Mouse (Mus musculus): ENCODE data around the gene Sapcd1. TPM values are rescaled to one million over a fixed set of nuclear protein-coding genes. Genes with fewer than 3 reads are reported as not detected.

Sapcd1 gene
- polyA plus RNA-seq, 1 experiment from 2014 or later = 2.0 TPM

GRCm38 (mm10) chr17:35058316-35058715 is 30.5 kb upstream of the Sapcd1 start:
- DNase-seq (no peak), ATAC-seq (ENCODE audit: low FRiP score, low TSS enrichment) (peak; percentile 9; the same call in 1 of the 2 replicates)
- H3K4me1 ChIP-seq (ENCODE audit: control insufficient read depth, insufficient read depth, low read length) = peaks cover 16% of the 10 kb centered on the region
- peak overlapping the region; percentile 91 for H3K4me2 ChIP-seq (ENCODE audit: low read length)
- peak overlapping the region; percentile 58 for H3K4me3 ChIP-seq (replicated peaks; ENCODE audit: low read depth, low read length)
- WGBS = 73% methylated on average over 9 of the region's 9 CpGs
- peak overlapping the region; percentile 86; the same call in 1 of the 2 replicates for H3K27ac ChIP-seq (replicated peaks; ENCODE audit: low read depth, low read length)
- H3K36me3 ChIP-seq (ENCODE audit: control insufficient read depth, insufficient read depth, low read length) = peaks cover 41% of the 10 kb centered on the region
- H3K9ac ChIP-seq (replicated peaks; ENCODE audit: low read length) = 0 out of 2 replicates have a peak overlapping the region, but pooled peaks have one; percentile 64
- no peaks in the 10 kb centered on the region for H3K9me3 ChIP-seq (ENCODE audit: control insufficient read depth, low read length)
- H3K27me3 ChIP-seq (ENCODE audit: control insufficient read depth, insufficient read depth, low read length) = no peaks in the 10 kb centered on the region

GRCm38 (mm10) chr17:35057090-35057489 is 29.3 kb upstream of the Sapcd1 start:
- DNase-seq = no peak
- Histone ChIP-seq H3K4me3 (replicated peaks; ENCODE audit: low read depth, low read length) (no peak overlapping the region), H3K27me3 (ENCODE audit: control insufficient read depth, insufficient read depth, low read length) (no peaks in the 10 kb centered on the region), H3K9ac (replicated peaks; ENCODE audit: low read length) (no peak overlapping the region), H3K36me3 (ENCODE audit: control insufficient read depth, insufficient read depth, low read length) (peaks cover 31% of the 10 kb centered on the region), H3K27ac (replicated peaks; ENCODE audit: low read depth, low read length) (no peak overlapping the region), H3K4me2 (ENCODE audit: low read length) (no peak overlapping the region), H3K9me3 (ENCODE audit: control insufficient read depth, low read length) (no peaks in the 10 kb centered on the region), H3K4me1 (ENCODE audit: control insufficient read depth, insufficient read depth, low read length) (peaks cover 23% of the 10 kb centered on the region)
- WGBS = 71% methylated on average over 3 of the region's 3 CpGs
- no peak for ATAC-seq (ENCODE audit: low FRiP score, low TSS enrichment)

GRCm38 (mm10) chr17:35055691-35056495 is 28.1 kb upstream of the Sapcd1 start:
- Histone ChIP-seq H3K27me3 (ENCODE audit: control insufficient read depth, insufficient read depth, low read length) (no peaks in the 10 kb centered on the region), H3K4me3 (replicated peaks; ENCODE audit: low read depth, low read length) (no peak overlapping the region), H3K4me1 (ENCODE audit: control insufficient read depth, insufficient read depth, low read length) (peaks cover 32% of the 10 kb centered on the region), H3K9me3 (ENCODE audit: control insufficient read depth, low read length) (no peaks in the 10 kb centered on the region), H3K36me3 (ENCODE audit: control insufficient read depth, insufficient read depth, low read length) (peaks cover 20% of the 10 kb centered on the region), H3K9ac (replicated peaks; ENCODE audit: low read length) (no peak overlapping the region), H3K27ac (replicated peaks; ENCODE audit: low read depth, low read length) (no peak overlapping the region), H3K4me2 (ENCODE audit: low read length) (no peak overlapping the region)
- WGBS = 92% methylated on average over 7 of the region's 7 CpGs
- ATAC-seq (ENCODE audit: low FRiP score, low TSS enrichment) (no peak), DNase-seq (no peak)

GRCm38 (mm10) chr17:35052271-35052798 is 24.5 kb upstream of the Sapcd1 start:
- peak overlapping the region; percentile 59 for H3K4me2 ChIP-seq (ENCODE audit: low read length)
- ATAC-seq (ENCODE audit: low FRiP score, low TSS enrichment) (no peak), DNase-seq (no peak)
- peak overlapping the region; percentile 84 for H3K27ac ChIP-seq (replicated peaks; ENCODE audit: low read depth, low read length)
- peak overlapping the region; percentile 53 for H3K9ac ChIP-seq (replicated peaks; ENCODE audit: low read length)
- H3K4me3 ChIP-seq (replicated peaks; ENCODE audit: low read depth, low read length) = peak overlapping the region; percentile 32; the same call in 1 of the 2 replicates
- H3K36me3 ChIP-seq (ENCODE audit: control insufficient read depth, insufficient read depth, low read length) = peaks cover 15% of the 10 kb centered on the region
- 71% methylated on average over 12 of the region's 12 CpGs for whole genome bisulfite sequencing
- H3K9me3 ChIP-seq (ENCODE audit: control insufficient read depth, low read length) = no peaks in the 10 kb centered on the region
- no peaks in the 10 kb centered on the region for H3K27me3 ChIP-seq (ENCODE audit: control insufficient read depth, insufficient read depth, low read length)
- H3K4me1 ChIP-seq (ENCODE audit: control insufficient read depth, insufficient read depth, low read length) = peaks cover 24% of the 10 kb centered on the region

GRCm38 (mm10) chr17:35051156-35052086 is 23.6 kb upstream of the Sapcd1 start:
- H3K36me3 ChIP-seq (ENCODE audit: control insufficient read depth, insufficient read depth, low read length) = peaks cover 13% of the 10 kb centered on the region; the same call in 1 of the 2 replicates
- DNase-seq (peak; percentile 77), ATAC-seq (ENCODE audit: low FRiP score, low TSS enrichment) (peak; percentile 28; the same call in 1 of the 2 replicates)
- no peaks in the 10 kb centered on the region for H3K27me3 ChIP-seq (ENCODE audit: control insufficient read depth, insufficient read depth, low read length)
- peaks cover 29% of the 10 kb centered on the region for H3K4me1 ChIP-seq (ENCODE audit: control insufficient read depth, insufficient read depth, low read length)
- H3K27ac ChIP-seq (replicated peaks; ENCODE audit: low read depth, low read length) = peak overlapping the region; percentile 84
- no peaks in the 10 kb centered on the region for H3K9me3 ChIP-seq (ENCODE audit: control insufficient read depth, low read length)
- H3K4me2 ChIP-seq (ENCODE audit: low read length) = peak overlapping the region; percentile 59
- H3K9ac ChIP-seq (replicated peaks; ENCODE audit: low read length) = peak overlapping the region; percentile 53
- H3K4me3 ChIP-seq (replicated peaks; ENCODE audit: low read depth, low read length) = peak overlapping the region; percentile 32
- WGBS = 3% methylated on average over 21 of the region's 21 CpGs

GRCm38 (mm10) chr17:35050126-35050750 is 22.4 kb upstream of the Sapcd1 start:
- H3K27ac ChIP-seq (replicated peaks; ENCODE audit: low read depth, low read length) = peak overlapping the region; percentile 71
- H3K4me2 ChIP-seq (ENCODE audit: low read length) = peak overlapping the region; percentile 59
- 0 out of 2 replicates have a peak, but pooled peaks cover 7% of the 10 kb centered on the region for H3K36me3 ChIP-seq (ENCODE audit: control insufficient read depth, insufficient read depth, low read length)
- 1% methylated on average over 27 of the region's 27 CpGs for WGBS
- DNase-seq = peak; percentile 52
- peak overlapping the region; percentile 32 for H3K4me3 ChIP-seq (replicated peaks; ENCODE audit: low read depth, low read length)
- H3K9ac ChIP-seq (replicated peaks; ENCODE audit: low read length) = peak overlapping the region; percentile 51
- no peak for ATAC-seq (ENCODE audit: low FRiP score, low TSS enrichment)
- peaks cover 36% of the 10 kb centered on the region for H3K4me1 ChIP-seq (ENCODE audit: control insufficient read depth, insufficient read depth, low read length)
- H3K27me3 ChIP-seq (ENCODE audit: control insufficient read depth, insufficient read depth, low read length) = no peaks in the 10 kb centered on the region
- no peaks in the 10 kb centered on the region for H3K9me3 ChIP-seq (ENCODE audit: control insufficient read depth, low read length)

- peaks cover 36% of the 10 kb centered on the region for H3K4me1 ChIP-seq (ENCODE audit: control insufficient read depth, insufficient read depth, low read length)
- H3K4me2 ChIP-seq (ENCODE audit: low read length) = peak within 1 kb of the TSS; percentile 59
- H3K27ac ChIP-seq (replicated peaks; ENCODE audit: low read depth, low read length) = peak within 1 kb of the TSS; percentile 71
- peak within 1 kb of the TSS; percentile 51 for H3K9ac ChIP-seq (replicated peaks; ENCODE audit: low read length)
- H3K9me3 ChIP-seq (ENCODE audit: control insufficient read depth, low read length) = no peaks in the 10 kb centered on the region
- peak within 1 kb of the TSS; percentile 32 for H3K4me3 ChIP-seq (replicated peaks; ENCODE audit: low read depth, low read length)
- no peaks in the 10 kb centered on the region for H3K27me3 ChIP-seq (ENCODE audit: control insufficient read depth, insufficient read depth, low read length)
- peak; percentile 81 for DNase-seq
- no peak for ATAC-seq (ENCODE audit: low FRiP score, low TSS enrichment)
- 0 out of 2 replicates have a peak, but pooled peaks cover 7% of the 10 kb centered on the region for H3K36me3 ChIP-seq (ENCODE audit: control insufficient read depth, insufficient read depth, low read length)
- WGBS = 5% methylated on average over 11 of the region's 11 CpGs
Observed at GRCm38 (mm10) chr17:35049561-35050016, 21.8 kb upstream of the Sapcd1 start, which contains the start of gene Clic1. TSS of gene Clic1 (plus strand) at chr17:35049966.

Data from midbrain, embryonic 14.5 days (tissue).